Mouse (Mus musculus) kidney, postnatal 14 days (tissue): ENCODE data around the gene Adam15.

Experiments
- DNase-seq: peaks from one replicate; pipeline ENCODE4 v3.0.0; 2022; ENCODE audit warnings: mixed read lengths

The Adam15 gene

DNA sequence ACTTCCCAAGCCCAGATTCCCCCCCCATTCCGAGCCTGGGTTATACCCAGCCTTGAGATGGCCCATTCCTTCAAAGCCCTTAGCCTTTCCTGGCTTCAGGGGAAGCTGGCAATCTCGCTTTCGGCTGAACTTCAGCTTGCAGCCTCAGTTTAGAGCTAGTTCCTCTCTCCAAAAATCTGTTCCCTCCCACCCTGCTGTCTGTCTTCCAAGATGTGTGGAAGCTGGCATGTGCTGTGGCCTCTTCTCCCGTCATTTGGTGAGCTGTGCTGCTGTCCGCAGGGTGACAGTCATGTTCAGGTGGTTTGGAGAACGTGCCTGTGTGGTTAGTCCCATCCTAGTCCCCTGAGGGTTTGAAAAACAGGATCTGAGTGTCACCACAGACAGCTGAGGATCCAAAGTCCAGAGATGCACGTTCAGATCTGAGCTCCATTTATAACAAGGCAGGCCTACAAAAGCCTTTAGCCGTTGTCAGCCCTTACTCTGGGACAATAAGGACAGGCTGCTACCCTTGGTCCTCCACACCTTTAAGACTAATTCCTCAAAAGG, 54.0 kb downstream of the Adam15 start:
- DNase-seq = no peak

DNA sequence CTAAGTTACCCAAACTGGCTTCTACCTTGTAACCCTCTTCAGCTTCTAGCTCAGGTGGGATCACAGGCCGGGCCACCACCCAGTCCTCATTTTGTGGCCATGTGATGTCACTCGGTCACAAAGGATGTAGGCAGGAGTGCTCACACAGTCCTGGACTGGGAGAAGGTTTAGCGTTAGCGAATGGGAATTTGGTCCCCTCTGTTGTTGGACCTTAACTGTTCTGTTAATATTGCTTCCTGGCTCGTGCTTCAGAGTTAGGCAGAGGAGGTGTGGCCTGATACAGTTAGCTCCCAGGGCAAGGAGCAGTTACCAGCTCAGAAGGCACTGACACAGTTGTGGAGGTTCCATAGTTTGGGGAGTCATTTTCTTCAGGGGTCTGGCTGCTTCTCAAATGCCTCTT, 55.6 kb downstream of the Adam15 start:
- peak; percentile 48 for DNase-seq

DNA sequence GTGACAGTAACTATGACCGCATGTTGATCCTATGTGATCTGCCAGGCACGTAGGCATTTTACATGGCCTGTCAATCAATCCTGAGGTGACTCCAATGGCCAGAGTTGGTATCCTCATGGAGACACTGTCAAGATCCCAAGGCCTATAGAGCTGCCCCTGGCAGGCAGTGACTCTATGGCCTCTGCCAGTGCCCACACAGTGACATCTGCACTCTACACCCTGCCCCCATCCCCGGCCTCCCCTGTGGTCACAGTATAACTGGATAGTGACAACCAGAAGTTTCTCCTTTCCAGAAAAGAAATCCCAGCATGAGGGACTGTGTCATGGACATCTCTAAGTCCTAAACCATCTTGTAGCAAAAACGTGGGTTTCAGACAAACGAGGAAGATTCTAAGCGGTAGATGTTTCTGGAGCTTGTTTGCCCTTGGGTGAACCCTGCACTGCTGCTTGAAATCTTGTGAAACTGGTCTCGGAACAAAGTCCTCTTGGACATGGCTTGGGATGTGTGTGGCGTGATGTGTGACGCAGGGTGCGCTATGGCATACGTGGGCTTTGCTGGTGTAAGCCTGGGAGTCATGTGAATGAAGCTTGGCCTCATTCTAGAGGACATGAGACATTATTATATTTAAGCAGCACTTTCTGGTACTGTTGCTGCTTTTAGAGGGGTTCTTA, 56.4 kb downstream of the Adam15 start:
- peak; percentile 57 for DNase-seq

DNA sequence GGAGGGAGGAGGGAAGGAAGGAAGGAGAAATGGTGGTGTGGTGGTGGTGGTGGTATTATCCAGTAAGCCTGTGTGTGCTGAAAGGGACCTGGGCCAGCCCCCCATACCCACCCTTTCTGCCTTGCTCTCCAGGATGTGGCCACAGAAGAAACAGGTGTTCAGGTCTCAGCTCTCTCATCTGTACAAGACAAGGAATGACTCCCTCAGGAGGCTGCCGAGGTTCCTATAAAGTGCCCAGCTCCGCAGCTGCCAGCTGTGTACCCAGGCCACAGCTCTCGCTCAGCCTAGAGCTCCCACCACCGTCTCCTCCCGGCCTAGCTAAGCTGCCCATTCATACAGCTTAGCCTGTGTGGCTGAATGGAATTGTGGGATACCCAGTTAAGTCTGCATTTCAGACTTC, 57.5 kb downstream of the Adam15 start:
- no peak for DNase-seq

DNA sequence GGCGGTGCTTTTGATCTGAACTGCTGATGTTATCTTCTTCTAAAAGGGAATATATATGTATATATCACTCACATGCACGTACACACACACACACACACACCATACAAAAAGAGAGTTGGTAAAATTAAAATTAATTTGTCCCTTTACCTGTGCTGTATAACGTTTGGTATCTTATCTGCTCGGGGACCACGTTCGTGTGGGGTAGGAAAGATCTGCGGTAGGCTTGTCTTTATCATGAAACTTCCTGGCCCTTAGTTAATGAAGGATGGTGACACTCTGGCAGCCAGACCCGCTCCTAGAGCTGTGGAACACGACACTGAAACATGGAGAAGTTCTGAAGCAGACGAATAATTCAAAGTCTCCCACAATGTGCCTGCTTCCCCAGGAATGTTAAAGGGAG, 57.9 kb downstream of the Adam15 start:
- no peak for DNase-seq
